Mouse (Mus musculus) Patski (cell line): ENCODE data around the gene H2-DMb2. TPM values are rescaled to one million over a fixed set of nuclear protein-coding genes. Genes with fewer than 3 reads are reported as not detected.

Experiments used
- ATAC-seq: fragments of 100-300 bp; one replicate; pipeline ENCODE4 v1.8.0; 2021
- CTCF ChIA-PET: fragments of 350-600 bp; sonication (Branson Sonifier 250); formaldehyde crosslinking; loops from one replicate; lab custom pipeline; 2022; ENCODE audit warnings: inconsistent platforms; lab: Charles Lee
- POLR2A ChIA-PET: fragments of 350-600 bp; sonication (Branson Sonifier 250); formaldehyde crosslinking; loops from one replicate; lab custom pipeline; 2022; ENCODE audit warnings: antibody characterized with exemption, inconsistent platforms; lab: Charles Lee
- DNase-seq: peaks from one replicate; pipeline ENCODE4 v3.0.0-alpha.2; 2011; ENCODE audit warnings: low read depth, low spot score
- H3K27me3 ChIP-seq: fragments of 371-371 bp; one replicate; pipeline ENCODE4 v1.5.1; 2021
- CTCF ChIP-seq: fragments of 100-300 bp; IDR thresholded peaks from one replicate; pipeline ENCODE4 v1.5.1; 2021
- in situ Hi-C: fragments of 300-500 bp; cut with MboI; formaldehyde crosslinking; loops from 3 replicates; pipeline ENCODE4 v1.11.1; 2018; ENCODE audit warnings: low pct_unique_long_range_greater_than_20kb, mixed read lengths
- polyA plus RNA-seq: library from polyadenylated mRNA; unstranded; gene quantifications from one replicate; pipeline ENCODE4 v1.2.3, GENCODE M21; 2021

The H2-DMb2 gene
- polyA plus RNA-seq, 1 experiment from 2014 or later, result 8.2 TPM

DNA sequence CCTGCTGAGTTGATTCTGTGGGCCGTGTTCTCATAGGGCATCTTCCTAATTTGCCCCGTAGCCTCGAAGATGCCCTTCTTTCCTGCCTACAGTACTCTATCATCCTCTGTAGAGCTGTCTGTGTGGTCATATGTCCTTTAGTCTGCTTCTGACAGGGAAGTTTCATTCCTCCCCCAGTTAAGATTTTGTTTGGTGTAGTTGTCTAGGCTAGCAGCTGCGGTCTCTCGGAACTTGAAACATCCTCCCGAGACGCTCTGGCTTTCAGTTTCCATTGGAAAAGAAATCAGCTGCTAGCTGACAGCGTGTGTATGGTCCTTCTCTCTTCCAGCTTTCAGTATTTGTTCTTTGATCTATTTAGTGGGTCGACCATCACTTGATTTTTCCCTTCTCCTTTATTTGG is 38.3 kb upstream of the H2-DMb2 start:
- no peaks in the 10 kb centered on the region for H3K27me3 ChIP-seq
- ChIA-PET CTCF (interaction anchor here (1.9 kb wide), 1 partner anchor 30 kb away, joined by 11 read pairs; no protein-coding TSS in a partner anchor), POLR2A (interaction anchor here (1.9 kb wide), 1 partner anchor 12 kb away, joined by 9 read pairs; no protein-coding TSS in a partner anchor)
- in situ Hi-C loops, result loop anchor here (5.0 to 25.0 kb wide), 2 partner anchors 62 to 1807 kb away; partner anchors contain the start of genes Atat1, Mrps18b and Ppp1r10
- no peak for TF ChIP-seq CTCF
- DNase-seq, result no peak
- ATAC-seq, result no peak

DNA sequence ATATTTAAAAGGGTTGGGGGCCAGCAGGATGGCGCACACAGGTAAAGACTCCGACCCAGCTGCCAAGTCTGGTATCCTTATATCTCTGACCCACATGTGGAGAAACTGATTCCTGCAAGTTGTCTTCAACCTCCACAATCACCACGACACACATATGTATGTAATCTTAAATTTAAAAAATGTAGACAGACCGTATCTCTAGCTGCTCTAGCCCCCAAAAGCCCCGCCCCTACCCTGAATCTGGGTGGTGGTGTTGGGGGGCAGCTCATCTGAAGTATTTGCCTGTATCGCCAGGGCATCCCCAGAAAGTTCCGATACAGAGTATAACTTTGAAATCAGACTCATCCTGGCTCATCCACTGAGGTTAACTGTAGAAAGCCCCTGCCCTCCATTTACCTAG is 36.6 kb upstream of the H2-DMb2 start:
- ATAC-seq (no peak), DNase-seq (no peak)
- POLR2A ChIA-PET, result interaction anchor here (1.0 to 1.9 kb wide), 2 partner anchors 10 to 25 kb away, joined by 4 to 9 read pairs; no protein-coding TSS in a partner anchor
- TF ChIP-seq CTCF, result no peak
- no peaks in the 10 kb centered on the region for H3K27me3 ChIP-seq
- in situ Hi-C loops, result loop anchor here (25.0 kb wide), 1 partner anchor 1806 kb away; the partner anchor contains the start of genes Atat1, Mrps18b and Ppp1r10
- CTCF ChIA-PET, result interaction anchor here (0.6 to 2.9 kb wide), 7 partner anchors 9 to 64 kb away, joined by 3 to 13 read pairs (median 3); no protein-coding TSS in a partner anchor

DNA sequence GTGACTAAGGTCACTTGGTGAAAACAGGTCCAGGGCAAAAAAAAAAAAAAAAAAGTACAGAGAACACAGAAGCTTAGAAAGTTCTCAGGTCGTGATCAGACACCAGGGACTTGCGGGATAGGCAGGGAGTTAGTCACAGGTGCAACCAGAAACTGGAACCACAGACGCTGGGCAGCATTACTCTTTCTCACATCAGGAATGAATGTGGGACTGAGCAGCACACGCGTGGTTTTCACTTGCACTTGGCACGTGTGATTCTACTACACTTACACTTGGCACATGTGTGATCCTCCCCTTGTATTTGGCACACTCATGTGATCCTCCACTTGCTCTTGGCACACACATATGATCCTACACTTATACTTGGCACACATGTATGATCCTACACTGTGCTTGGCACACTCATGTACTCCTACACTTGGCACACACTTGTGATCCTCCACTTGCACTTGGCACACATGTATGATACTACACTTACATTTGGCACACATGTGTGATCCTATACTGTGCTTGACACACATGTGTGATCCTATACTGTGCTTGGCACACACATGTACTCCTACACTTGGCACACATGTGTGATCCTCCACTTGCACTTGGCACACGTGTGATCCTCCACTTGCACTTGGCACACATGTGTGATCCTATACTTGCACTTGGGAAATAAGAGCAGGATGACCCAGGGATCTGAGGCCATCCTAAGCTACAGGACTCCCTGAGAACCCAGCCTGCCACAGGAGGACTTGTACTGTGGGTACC is 35.8 kb upstream of the H2-DMb2 start:
- ChIA-PET CTCF (interaction anchor here (0.6 to 2.9 kb wide), 4 partner anchors 15 to 63 kb away, joined by 3 to 13 read pairs (median 4); no protein-coding TSS in a partner anchor), POLR2A (interaction anchor here (0.7 to 1.0 kb wide), 2 partner anchors 24 to 26 kb away, joined by 4 read pairs; no protein-coding TSS in a partner anchor)
- TF ChIP-seq CTCF, result no peak
- in situ Hi-C loops, result loop anchor here (25.0 kb wide), 1 partner anchor 1805 kb away; the partner anchor contains the start of genes Atat1, Mrps18b and Ppp1r10
- H3K27me3 ChIP-seq, result no peaks in the 10 kb centered on the region
- DNase-seq (no peak), ATAC-seq (no peak)

DNA sequence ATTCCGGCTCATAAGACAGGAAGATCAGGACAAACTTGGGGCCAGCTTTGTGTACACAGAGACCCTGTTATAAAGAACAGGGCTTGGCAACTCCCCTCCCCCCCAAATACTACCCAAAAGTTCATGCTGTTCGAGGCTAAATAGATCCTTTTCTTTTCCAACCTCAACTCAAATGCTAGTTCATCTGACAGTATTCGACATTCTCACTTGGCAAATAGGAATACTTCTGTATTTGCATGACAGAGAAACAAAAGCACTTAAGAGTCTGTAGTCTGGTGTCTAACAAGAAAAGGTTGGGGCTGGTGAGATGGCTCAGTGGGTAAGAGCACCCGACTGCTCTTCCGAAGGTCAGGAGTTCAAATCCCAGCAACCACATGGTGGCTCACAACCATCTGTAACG is 34.6 kb upstream of the H2-DMb2 start:
- in situ Hi-C loops, result loop anchor here (25.0 kb wide), 1 partner anchor 1804 kb away; the partner anchor contains the start of genes Atat1, Mrps18b and Ppp1r10
- ChIA-PET POLR2A (interaction anchor here (0.7 kb wide), 1 partner anchor 12 kb away, joined by 3 read pairs; no protein-coding TSS in a partner anchor), CTCF (interaction anchor here (1.3 to 2.9 kb wide), 3 partner anchors 16 to 62 kb away, joined by 3 to 13 read pairs (median 5); no protein-coding TSS in a partner anchor)
- H3K27me3 ChIP-seq, result no peaks in the 10 kb centered on the region
- no peak for DNase-seq
- ATAC-seq, result no peak
- TF ChIP-seq CTCF, result no peak

DNA sequence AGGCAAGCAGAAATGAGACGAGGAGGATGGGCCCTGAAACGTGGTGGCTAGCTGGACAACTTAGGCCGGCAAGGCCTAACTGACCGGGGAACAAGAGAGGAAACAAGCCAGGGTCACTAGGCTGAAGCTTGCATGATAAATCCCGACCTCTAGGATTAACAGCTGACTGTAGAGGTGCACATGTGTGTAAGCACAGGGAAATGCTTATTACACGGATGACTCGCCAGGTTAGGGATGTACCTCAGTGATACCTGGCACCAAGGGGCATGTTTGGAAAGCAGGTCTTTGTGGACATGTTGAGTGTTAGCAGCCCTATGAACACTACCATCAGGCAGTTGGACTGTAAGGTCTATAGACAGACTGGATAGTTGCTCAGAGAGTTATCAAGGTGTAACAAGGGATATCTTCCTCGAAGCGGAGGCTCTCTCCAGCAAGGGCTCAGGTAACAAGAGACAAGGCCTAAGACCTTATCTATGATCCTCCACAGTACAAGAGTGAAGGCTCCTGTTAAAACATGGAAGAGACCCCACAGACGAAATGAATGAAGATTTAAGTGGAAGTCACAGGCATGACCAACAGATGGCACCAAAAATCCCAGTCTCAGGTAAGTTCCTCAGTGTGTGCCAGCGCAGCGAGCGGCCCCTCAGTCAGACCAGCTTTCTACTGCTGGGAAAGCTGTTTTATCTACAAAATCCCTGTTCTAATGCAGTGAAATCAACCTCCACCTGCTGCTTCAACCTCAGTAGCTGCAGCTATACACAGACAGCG is 33.9 kb upstream of the H2-DMb2 start:
- H3K27me3 ChIP-seq, result no peaks in the 10 kb centered on the region
- CTCF ChIA-PET, result interaction anchor here (0.9 to 2.9 kb wide), 5 partner anchors 8 to 62 kb away, joined by 3 to 13 read pairs (median 5); partner anchors contain the start of gene H2-DMa
- POLR2A ChIA-PET, result interaction anchor here (0.6 to 2.2 kb wide), 3 partner anchors 10 to 13 kb away, joined by 3 to 12 read pairs (median 3); partner anchors contain the start of gene H2-DMa
- in situ Hi-C loops, result loop anchor here (25.0 kb wide), 1 partner anchor 1803 kb away; the partner anchor contains the start of genes Atat1, Mrps18b and Ppp1r10
- DNase-seq (no peak), ATAC-seq (no peak)
- TF ChIP-seq CTCF, result no peak

DNA sequence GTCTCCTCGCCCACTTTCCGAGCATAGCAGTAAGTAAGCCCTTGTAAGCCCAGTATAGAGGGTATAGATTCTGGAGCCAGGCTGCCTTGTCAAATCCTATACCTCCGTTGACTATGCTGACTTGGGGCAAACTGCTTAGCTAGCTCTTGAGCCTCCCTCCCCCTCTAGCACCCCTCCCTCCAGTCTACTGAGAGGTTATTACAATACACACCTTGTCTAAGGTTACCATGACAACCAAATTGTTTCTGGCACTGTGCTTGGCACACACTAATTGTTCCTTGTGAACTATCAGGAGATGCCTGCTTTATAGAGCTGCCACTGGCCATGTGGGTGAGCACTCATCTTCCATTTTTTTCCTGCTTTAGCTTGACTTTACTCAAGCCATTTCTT is 33.3 kb upstream of the H2-DMb2 start:
- TF ChIP-seq CTCF, result no peak
- H3K27me3 ChIP-seq, result no peaks in the 10 kb centered on the region
- CTCF ChIA-PET, result interaction anchor here (0.9 to 5.1 kb wide), 5 partner anchors 8 to 61 kb away, joined by 3 to 32 read pairs (median 5); partner anchors contain the start of gene H2-DMa
- POLR2A ChIA-PET, result interaction anchor here (0.6 to 2.2 kb wide), 2 partner anchors 9 to 12 kb away, joined by 3 to 12 read pairs; partner anchors contain the start of gene H2-DMa
- ATAC-seq, result no peak
- DNase-seq, result no peak
- in situ Hi-C loops, result loop anchor here (25.0 kb wide), 1 partner anchor 1802 kb away; the partner anchor contains the start of genes Atat1, Mrps18b and Ppp1r10

DNA sequence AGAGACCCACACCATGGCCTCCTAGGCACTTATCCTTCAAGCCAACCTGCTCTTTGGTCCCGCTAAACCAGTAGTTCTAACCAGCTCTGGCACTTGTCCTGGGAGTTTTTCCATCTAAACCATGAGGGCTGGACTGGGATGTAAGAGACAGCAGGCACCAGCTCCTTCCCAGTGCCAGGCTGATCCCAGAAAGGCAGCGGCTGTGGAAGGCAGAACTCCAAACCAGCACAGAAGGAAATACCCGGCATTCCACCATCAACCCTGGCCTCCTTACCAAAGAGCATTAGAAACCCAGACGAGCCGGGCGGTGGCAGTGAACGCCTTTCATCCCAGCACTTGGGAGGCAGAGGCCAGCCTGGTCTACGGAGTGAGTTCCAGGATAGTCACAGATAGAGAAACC is 32.8 kb upstream of the H2-DMb2 start:
- ChIA-PET POLR2A (interaction anchor here (0.6 to 2.2 kb wide), 2 partner anchors 9 to 11 kb away, joined by 3 to 12 read pairs; partner anchors contain the start of gene H2-DMa), CTCF (interaction anchor here (0.9 to 5.1 kb wide), 5 partner anchors 9 to 60 kb away, joined by 3 to 32 read pairs (median 4); partner anchors contain the start of gene H2-DMa)
- H3K27me3 ChIP-seq, result no peaks in the 10 kb centered on the region
- in situ Hi-C loops, result loop anchor here (25.0 kb wide), 1 partner anchor 1802 kb away; the partner anchor contains the start of genes Atat1, Mrps18b and Ppp1r10
- DNase-seq (no peak), ATAC-seq (no peak)
- TF ChIP-seq CTCF, result no peak

DNA sequence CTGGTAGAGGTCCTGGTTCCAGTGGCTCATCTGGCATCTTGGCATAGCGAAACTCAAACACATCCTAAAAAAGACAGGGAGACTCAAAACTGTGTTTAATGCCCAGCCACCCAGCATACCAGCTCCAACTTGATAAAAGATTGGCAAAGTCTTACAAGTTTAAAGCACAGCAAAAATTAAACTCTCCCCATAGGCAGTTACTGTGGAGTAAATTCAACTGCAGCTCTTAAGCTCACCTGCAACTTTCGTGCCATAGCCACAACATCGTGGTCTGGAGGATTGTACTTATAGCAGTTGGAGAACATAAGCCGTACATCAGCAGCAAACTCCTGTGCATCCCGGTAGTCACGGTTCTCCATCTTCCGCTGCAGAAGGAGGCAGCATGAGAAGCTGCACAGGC is 29.0 kb upstream of the H2-DMb2 start:
- ATAC-seq (no peak), DNase-seq (no peak)
- in situ Hi-C loops, result loop anchor here (25.0 kb wide), 1 partner anchor 1798 kb away; the partner anchor contains the start of genes Atat1, Mrps18b and Ppp1r10
- POLR2A ChIA-PET, result interaction anchor here (1.0 kb wide), 1 partner anchor 56 kb away, joined by 3 read pairs; no protein-coding TSS in a partner anchor
- no peak for TF ChIP-seq CTCF
- no peaks in the 10 kb centered on the region for H3K27me3 ChIP-seq
- CTCF ChIA-PET, result interaction anchor here (0.9 to 5.1 kb wide), 2 partner anchors 15 to 20 kb away, joined by 3 to 32 read pairs; no protein-coding TSS in a partner anchor
